Mouse (Mus musculus) gastrocnemius, adult 8-10 months (tissue): ENCODE results near the gene Nkx2-5. TPM values are rescaled to one million over a fixed set of nuclear protein-coding genes. Genes with fewer than 3 reads are reported as not detected.

Source experiments
- DNase-seq, 2 experiments: peaks; one replicate each; pipeline ENCODE4 v3.0.0; 2022; ENCODE audit warnings: low spot score in 2 of 2
- total RNA-seq, 4 experiments: library from RNA; stranded (reverse); gene quantifications; 2 replicates each; pipeline ENCODE4 v1.2.4; 2022

Nkx2-5 gene
- total RNA-seq, 4 experiments from 2014 or later = not detected

- no peak for DNase-seq
These were observed 5.7 kb upstream of the Nkx2-5 start for GRCm38 (mm10) chr17:26850358-26851135.

- DNase-seq = no peak
These were observed 5.0 kb upstream of the Nkx2-5 start for GRCm38 (mm10) chr17:26849746-26850357.

DNA sequence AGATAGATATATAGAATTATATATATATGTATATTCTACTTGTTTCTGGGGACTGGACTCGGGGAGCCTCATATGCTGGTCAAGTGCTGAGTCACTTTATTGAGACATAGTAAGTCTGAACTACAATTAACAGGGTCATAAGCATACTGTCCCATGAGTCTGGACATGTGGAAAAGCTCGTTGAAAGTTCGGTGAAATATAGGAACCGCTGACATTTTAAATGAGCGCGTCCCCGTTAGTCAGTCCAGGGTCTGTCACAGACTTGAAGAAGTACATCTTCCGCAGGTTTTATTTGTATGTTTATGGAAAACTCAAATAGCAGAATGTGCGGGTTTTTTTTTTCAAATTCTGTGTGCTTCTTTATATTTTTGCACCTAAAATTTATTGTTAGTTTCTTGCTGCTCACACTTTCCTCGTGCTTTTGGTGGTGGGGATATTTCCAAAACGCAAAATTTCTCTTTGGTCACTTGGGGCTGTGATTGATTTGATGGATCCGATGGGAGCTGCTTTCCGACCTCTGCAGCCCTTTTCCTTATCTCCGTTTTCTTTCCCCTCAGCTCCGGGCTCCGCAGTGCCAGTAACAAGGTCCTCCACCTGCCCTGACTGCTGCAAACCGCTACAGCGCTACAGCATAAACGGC is 4.4 kb upstream of the Nkx2-5 start:
- DNase-seq = no peak

DNA sequence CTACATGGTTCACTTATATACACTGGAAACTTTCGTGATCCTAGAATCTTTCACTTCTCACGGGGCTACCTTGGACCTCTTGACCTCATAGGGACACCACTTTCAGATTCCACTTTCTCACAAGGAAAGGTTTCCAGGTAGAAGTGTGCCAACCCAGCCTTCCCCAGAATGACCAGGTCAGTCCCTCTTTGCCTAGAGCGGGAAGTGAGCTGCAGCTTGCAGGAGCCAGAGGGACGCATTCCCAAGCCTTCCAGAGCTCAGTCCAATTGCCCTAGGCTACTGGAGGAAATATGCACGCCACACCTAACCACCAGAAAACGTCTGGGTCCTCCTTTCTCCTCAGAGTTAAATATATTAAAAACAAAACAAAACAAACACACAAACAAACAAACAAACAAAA is 3.4 kb upstream of the Nkx2-5 start:
- DNase-seq = no peak

GRCm38 (mm10) chr17:26847801-26848200 is 3.0 kb upstream of the Nkx2-5 start:
- no peak for DNase-seq

DNA sequence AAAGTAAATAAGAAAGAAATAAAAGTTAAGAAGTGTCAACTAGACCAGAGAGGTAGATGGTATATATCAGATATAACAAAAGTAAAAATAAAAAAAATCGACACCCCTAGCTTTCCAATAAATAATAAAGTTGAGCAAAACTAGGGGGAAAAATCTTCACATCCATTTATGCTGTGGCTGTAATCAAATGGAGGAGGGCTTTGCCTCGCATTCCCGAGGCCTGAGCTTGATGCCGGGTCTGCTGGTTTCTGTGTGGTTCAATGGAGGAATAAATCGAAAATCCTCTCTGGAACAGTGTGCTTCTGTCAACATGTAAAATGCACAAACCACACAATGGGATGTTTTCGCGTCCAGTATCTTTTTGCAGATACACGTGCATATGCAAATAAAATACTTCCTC is 1.6 kb upstream of the Nkx2-5 start:
- DNase-seq = no peak

GRCm38 (mm10) chr17:26845149-26846050 is 591 bp upstream of the Nkx2-5 start:
- DNase-seq = no peak

- no peak for DNase-seq
These were observed 398 bp downstream of the Nkx2-5 start for GRCm38 (mm10) chr17:26844371-26844851.

- no peak for DNase-seq
These were observed 1.0 kb downstream of the Nkx2-5 start for GRCm38 (mm10) chr17:26843696-26844236.

DNA sequence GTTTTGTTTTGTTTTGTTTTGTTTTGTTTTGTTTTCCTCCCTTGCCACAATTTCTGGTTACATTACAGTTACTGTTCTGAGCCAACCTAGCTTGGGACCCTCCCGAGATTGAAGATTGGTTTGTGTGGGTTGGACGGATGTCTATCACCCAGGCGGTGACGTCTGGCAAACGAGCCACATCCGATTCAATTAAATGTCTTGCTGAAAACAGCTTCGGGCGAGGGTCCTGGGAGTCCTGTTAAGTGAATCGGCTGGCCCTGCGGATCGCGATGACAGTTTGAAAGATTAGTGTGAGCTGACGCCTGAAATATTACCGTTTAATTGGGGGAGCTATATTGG is 1.6 kb downstream of the Nkx2-5 start:
- DNase-seq = no peak

DNA sequence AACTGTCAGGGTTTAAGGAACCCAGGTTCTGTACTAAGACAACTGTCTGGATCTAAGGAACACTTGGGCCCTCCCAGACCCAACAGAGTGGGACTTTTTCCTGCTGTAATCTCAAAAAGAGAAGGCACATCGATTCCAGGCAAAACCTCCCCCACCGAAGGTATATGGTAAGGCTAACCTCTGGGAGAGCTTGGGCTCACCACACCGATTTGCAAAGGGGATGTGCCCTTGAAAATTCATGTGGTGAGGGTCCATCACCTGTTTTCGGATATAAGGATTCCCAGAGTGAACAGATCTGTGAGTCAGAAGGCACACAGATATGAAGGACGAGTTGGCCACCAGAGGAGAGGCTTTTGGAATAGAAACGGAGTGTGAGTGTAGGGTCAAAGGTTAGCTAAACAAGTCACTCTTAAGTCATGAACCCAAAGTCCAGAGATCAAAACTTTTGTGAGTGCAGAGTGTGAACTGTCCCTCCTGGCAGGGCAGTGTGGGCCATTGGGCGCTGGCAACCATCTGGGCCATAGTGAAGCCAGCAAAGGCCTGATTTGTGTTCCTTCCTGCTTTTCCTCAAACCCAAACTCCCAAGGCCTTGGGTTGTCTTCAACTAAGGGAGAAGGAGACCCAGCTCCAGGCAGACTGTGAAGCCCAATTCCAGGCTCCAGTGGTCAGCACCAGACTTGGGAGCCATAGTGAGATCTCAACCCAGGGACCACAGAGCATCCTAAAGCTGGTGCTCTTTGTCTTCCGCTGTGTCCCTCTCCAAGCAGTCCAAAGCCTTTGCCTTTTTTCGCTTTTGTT is 2.2 kb downstream of the Nkx2-5 start:
- no peak for DNase-seq

DNA sequence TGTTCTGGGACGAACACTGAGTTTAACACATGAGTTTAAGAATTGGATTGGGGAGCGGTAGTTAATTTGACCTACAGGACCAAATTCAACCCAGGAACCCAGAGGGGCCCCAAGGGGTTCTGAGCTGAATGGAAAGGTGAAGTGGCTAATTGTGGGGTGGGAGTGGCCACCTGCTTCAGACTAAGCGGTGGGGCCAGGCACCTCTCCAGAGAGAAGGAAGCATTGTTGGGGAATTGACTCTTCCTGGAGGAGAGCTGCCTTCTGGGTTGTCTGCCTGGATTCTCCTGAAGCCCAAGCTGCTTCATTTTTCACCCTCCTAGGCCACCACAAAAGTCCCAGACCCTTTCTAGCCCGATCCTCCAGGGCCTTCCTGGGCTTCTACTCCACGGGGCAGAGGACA is 2.8 kb downstream of the Nkx2-5 start:
- DNase-seq = no peak

GRCm38 (mm10) chr17:26840922-26841731 is 3.7 kb downstream of the Nkx2-5 start:
- DNase-seq = no peak

GRCm38 (mm10) chr17:26840439-26840780 is 4.4 kb downstream of the Nkx2-5 start:
- no peak for DNase-seq

DNA sequence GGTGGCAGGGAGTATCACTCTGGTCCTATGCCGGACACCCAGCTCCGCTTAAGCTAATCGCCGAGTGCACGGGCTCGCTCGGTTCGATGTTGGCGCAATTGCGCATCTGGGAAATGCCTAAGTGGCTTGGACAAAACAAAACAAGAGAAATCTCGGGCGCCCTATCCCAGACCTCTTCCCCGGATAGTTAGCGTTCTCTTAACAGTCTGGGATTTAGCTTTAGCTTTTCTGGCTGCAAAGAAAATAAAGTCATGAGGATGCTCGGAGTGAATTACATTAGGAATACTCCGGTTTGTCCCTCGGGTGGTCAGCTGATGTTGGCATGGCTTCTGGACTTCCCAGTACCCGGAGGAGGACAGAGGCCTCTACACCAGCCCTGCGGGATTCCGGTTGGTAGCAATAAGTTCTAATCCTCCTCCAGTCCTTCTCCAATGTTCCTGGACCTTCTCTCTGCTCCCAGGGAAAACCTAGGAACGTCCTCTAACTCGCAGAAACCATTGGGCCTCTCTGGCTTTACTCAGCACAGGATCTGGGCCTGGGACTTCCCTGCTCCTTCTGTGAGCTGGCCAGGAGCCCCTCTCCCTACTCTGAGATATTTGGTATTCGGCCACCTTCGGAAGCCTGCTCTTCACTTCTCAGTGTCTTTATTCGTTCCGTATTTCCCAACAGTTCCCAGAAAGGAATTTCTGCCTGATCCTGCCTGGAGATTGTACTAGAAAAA is 4.9 kb downstream of the Nkx2-5 start:
- no peak for DNase-seq

DNA sequence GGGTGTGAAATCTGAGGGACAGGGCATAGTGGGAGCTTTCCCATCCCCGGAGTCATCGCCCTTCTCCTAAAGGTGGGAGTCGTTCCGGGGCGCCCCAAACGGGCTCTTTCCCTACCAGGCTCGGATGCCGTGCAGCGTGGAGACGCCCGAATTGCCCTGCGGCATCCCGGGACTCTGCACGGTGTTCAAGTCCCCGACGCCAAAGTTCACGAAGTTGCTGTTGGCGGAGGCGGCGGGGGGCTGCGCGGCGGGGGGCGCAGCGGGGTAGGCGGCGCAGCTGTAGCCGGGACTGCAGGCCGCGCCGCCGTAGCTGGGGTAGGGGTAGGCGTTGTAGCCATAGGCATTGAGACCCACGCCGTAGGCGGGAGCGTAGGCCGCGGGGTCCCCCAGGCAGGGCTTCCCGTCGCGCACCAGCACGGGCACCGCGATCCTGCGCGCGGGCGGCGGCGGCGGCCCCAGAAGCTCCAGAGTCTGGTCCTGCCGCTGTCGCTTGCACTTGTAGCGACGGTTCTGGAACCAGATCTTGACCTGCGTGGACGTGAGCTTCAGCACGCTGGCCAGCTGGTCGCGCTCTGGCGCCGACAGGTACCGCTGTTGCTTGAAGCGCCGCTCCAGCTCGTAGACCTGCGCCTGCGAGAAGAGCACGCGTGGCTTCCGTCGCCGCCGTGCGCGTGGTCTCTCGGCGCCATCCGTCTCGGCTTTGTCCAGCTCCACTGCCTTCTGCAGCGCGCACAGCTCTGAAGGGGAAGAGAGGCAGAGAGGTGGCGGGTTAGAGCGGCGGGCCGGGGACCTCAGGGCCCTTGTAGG is 5.7 kb downstream of the Nkx2-5 start:
- no peak for DNase-seq

- DNase-seq = no peak
These were observed 6.5 kb downstream of the Nkx2-5 start for GRCm38 (mm10) chr17:26838191-26838910.
